Mouse (Mus musculus) gastrocnemius, postnatal 36 days (tissue): ENCODE measurements around the gene Gzmk. TPM values are rescaled to one million over a fixed set of nuclear protein-coding genes. Genes with fewer than 3 reads are reported as not detected.
A peak's percentile ranks its signal among the peaks of the same experiment; 100 is the strongest.
"Not testable (repeated sequence)": the region's sequence is repeated elsewhere in the genome, so short reads cannot be mapped to it uniquely, and the experiment has no call there.

Source experiments
- DNase-seq, 2 experiments: peaks; one replicate each; pipeline ENCODE4 v3.0.0; 2022
- intact Hi-C: fragments of 180-260 bp; cut with DNase I; formaldehyde crosslinking; loops from one replicate; pipeline ENCODE4 v1.15.1; 2025
- long read RNA-seq, 2 experiments: library from polyadenylated mRNA; stranded (forward); transcript quantifications; one replicate each; pipeline ENCODE4 v2.0.0; 2021
- total RNA-seq, 2 experiments: library from RNA; stranded (reverse); gene quantifications; 2 replicates each; pipeline ENCODE4 v1.2.3; 2021

Gene Gzmk
- total RNA-seq, result not detected
- long read RNA-seq, experiment 1, result 0 reads
- long read RNA-seq, experiment 2, result 0 reads

DNA sequence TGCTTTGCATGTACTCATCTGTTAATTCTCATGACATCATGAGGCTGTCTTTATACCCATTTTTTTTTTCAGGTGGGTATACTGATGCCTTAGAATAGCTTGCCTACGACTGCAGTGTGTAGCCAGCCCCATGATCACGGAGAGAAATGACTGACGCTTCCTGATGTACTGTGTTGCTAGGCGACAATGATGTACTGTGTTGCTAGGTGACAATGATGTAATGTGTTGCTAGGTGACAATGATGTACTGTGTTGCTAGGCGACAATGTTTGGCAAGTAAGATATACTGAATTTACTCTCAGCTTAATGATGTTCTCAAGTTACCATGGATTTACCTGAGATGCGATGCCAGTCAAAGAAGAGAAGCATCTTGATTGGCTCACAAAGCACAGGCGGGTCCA is at the start of gene Gzmk:
Gene Gzmk, minus strand, starts transcription at position 98 of the 400 bp plus-strand sequence.
- DNase-seq, result no peak
- intact Hi-C loops, result no loop called here

DNA sequence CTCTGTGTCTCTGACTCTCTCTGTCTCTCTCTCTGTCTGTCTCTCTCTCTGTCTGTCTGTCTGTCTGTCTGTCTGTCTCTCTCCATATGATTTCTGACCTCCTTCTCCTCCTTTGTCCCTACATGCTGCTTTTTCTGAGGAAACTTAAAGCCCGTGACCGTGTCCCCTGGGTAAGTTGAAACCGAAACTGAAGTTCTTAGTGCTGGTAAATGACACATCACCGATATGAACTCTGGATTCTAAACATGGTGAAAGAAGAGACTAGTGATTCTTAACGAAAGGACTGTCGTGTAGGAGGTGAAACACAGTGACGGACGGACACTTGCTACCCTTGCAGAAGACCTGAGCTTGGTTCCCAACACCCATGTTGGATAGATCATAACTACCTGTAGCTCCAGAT is 45.5 kb upstream of the Gzmk start:
- intact Hi-C loops, result loop anchor here (5.0 kb wide), 1 partner anchor 51 kb away; no protein-coding TSS in a partner anchor
- no peak for DNase-seq

DNA sequence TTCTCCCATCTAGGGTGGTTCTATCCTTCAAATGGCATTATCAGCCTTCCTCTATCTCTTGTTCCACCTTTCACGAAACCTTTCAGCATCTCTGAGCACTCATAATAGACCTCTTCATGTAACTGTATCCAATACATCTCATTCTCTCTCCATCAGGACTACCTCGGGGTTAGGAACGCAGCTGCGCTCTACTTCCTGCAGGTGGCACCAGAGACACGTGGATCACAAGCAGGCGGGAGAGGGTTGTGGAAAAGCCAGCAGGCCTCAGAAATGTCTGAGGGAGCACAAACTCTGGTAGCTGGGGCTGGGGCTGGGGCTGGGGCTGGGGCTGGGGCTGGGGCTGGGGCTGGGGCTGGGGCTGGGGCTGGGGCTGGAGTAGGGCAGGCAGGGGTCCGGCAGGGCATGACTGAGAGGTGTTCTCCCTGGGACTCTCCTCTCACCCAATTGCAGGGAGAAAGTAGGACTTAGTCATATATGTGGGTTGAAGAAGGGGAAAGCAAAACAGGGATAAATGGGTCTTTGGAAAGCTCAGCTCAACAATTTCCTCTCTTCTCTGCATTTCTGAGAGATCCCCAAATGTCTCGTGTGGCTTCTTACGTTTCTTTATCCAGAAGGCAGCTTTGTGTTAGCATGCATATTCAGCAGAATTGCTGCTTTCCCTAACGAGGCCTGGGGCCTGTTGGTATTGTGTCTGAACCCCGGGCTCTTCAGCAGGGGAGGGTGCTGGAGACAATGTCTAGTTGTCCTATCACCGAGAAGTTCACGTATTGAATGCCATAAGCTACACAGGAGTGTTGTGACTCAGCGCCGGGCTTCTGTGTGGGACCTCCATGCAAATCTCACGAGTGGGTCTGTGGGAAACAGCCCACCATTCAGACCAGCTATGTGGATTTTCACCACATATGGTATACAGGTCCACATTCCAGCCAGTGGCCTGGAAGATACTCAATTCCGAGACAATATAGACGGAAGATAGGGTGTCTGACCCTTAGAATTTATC is 44.4 kb upstream of the Gzmk start:
- intact Hi-C loops, result loop anchor here (5.0 kb wide), 3 partner anchors 52 to 402 kb away; partner anchors contain the start of gene Snx18
- peak; percentile 56 to 72 for DNase-seq

DNA sequence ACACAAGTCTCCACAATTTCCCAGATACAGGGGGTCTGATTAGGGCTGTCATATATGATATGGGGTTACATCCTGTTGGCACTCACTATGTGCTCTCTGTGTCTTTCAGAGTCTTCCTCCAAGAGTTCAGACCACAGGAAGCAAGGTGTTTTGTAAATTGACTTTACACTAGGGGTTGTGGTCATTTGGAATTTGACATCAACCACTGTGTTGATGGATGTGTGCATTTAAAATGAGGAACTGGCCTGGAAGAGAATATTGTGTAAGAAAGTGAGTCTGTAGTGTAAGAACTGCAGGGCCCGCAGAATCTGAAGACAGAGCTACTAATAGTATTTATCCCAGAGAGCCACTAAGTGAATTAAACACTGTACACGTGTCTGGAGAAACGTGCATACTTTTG is 41.5 kb upstream of the Gzmk start:
- no peak for DNase-seq
- intact Hi-C loops, result loop anchor here (5.0 kb wide), 2 partner anchors 350 to 405 kb away; partner anchors contain the start of gene Snx18

DNA sequence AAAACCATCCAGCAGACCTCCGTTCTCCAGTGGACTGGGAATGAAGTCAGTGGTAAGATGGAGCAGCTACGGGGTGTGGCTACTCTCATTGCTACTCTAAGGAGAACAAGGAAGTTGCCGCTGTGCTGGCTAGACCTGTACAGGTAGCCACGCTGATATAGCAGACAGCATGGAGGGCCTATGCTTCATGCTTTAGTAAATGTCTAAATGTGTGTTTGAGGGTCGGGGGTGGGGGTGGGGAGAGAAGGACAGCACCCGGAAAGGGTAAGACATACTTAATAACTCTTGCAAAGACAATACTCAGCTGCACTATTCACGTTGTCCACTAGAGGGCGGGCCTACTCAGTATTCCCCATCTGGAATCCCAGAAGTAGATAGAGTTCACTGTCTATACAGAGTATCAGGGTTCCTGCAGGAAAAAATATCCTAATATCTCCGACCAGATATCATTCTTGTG is 40.8 kb upstream of the Gzmk start:
- intact Hi-C loops, result loop anchor here (5.0 kb wide), 2 partner anchors 351 to 406 kb away; partner anchors contain the start of gene Snx18
- peak; percentile 33 to 65 for DNase-seq

DNA sequence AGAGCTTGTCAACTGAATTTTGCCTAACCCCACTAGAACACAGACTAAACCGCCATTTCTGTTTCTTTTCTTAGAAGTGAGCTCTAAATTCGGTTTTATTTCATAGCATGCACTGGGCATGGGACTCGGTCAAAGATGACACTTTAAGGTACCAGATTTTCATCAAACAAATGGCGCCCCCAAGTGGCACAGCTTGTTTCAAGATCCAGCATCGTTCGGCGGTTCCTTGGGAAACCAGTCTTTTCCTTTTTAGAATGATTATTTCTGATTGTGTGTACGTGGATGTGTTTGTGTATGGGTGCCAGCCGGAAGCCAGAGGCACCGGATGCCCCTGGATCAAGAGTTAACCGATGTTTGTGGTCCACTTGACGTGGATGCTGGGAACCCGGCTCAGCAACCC is 39.5 kb upstream of the Gzmk start:
- intact Hi-C loops, result loop anchor here (5.0 kb wide), 2 partner anchors 352 to 407 kb away; partner anchors contain the start of gene Snx18
- DNase-seq, result peak in 1 of 2 experiments; percentile 21

DNA sequence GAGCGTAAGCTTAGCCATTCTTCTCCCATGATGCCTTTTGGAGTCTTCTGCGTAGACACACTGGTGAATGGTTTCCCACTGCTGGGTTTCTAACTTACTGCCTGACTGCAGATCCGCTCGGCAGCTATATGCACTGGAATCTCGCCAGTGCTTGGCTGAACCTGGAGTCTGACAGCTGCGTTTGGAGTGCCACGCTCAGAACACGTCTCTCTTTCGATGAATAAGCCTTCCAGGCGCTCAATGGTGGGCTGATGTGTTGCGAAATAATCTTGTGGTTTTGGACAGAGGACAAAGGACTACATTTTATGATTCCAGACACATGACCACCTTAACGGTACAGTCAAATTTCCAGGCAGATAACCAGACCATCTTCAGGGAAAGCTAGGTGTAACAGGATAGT is 37.1 kb upstream of the Gzmk start:
- intact Hi-C loops, result loop anchor here (5.0 kb wide), 1 partner anchor 216 kb away; the partner anchor contains the start of gene Gpx8
- no peak for DNase-seq

DNA sequence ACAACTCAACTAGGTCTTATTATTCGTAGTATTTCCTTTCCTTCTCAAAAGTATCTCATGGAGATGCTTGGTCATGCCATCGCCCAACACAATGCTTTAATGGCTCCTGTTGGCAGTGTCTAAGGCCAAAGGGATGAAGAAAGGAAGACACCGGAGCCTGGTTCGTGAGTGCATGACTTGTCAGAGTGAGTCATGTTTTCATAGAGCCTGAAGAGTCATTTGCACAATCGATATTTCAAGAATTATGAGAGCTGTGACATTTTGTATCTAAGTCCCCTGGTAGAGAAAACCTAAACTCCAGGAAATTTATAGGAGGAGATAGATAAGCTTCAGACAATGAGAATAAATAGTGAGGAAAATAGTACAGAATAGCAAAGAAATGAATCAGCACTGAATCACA is 33.5 kb upstream of the Gzmk start:
- no peak for DNase-seq
- intact Hi-C loops, result no loop called here

DNA sequence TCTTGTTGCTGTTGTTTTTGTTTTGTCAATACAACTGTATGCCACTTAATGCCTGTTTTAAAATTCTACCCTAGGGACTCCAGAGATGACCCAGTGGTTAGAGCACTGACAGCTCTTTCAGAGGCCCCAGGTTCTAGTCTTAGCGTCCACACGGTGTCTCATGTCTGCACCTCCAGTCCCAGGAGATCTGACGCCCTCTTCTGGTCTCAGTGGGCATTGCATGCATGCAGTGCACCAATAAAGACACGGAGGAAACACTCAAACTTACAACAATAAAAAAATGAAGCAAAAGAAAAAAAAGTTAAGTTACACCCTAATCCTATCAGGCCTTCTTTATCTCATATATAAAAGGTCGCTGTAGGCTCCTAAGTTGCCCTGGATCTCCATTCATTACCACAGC is 31.5 kb upstream of the Gzmk start:
- intact Hi-C loops, result no loop called here
- no peak for DNase-seq

DNA sequence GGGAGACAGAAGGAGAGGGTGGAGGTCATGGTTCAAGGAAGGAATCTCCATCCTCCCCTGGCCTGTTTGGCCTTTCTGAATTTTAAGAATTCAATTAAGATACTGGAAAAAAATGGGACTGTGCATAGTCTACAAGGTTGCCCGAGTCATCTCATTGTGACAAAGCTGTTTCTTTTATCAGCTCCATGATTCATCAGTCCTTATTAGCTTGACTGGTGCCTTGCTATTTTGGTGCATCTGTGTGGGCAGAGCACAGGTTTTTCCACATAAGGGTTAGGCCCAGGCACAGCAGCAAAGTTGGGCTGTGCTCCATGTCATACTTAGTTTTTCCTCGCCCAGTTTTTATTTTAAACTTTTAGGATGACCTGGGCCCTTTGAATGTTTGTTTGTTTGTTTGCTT is 31.1 kb upstream of the Gzmk start:
- no peak for DNase-seq
- intact Hi-C loops, result no loop called here

DNA sequence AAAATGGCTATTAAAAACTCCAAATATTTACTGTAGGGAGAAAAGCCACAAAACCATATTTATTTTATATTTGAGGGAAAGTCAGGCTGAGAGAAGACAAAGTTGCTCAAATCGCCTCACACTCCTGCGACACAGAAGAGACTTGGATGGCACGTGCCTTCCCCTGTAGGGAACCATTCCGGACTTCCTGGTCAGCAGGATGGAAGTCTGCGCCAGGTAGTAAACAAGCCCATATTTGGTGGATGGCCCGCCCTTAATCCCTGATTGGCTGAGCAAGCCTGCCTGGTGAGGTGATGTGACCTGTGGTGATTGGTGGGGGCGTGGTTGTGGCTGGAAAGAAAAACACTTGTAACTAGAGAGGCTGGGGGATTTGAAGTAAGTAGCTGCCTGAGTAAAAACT is 26.9 kb upstream of the Gzmk start:
- intact Hi-C loops, DNase-seq: not testable (repeated sequence)

DNA sequence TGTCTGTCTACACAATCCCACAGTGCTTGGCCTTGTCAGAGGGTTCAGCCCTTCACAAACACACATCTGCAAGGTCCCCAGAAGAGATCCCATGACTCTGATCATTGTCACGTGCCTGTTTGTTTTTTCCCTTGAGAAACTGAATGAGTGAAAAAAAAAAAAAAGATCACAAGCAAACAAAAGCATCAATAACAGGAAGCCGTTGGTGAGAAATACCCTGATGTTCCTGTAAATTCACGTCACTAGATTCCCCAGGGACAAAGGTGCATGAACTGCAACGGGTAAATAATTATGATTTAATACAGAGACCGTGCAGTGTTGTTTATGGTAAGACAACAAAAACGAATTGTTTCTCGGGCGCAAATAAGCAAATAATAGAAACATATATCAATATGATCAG is 19.3 kb upstream of the Gzmk start:
- intact Hi-C loops, result no loop called here
- DNase-seq, result no peak

DNA sequence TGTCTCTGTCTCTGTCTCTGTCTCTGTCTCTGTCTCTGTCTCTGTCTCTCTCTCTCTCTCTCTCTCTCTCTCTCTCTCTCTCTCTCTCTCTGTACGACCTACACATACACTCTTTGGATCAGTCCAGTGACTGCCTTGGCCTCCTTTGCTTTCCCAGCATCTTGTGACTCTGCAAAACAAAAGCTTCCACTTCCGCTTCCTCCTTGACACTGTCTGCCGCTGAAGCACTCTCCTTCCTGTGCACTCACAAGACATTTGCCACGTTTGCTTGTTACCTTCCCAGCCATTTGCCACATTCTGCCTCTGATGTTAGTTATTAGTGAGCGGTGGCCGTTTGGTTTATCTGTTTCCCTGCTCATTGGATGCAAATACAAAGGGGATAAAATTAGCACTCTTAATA is 16.4 kb upstream of the Gzmk start:
- intact Hi-C loops, result no loop called here
- DNase-seq, result no peak

DNA sequence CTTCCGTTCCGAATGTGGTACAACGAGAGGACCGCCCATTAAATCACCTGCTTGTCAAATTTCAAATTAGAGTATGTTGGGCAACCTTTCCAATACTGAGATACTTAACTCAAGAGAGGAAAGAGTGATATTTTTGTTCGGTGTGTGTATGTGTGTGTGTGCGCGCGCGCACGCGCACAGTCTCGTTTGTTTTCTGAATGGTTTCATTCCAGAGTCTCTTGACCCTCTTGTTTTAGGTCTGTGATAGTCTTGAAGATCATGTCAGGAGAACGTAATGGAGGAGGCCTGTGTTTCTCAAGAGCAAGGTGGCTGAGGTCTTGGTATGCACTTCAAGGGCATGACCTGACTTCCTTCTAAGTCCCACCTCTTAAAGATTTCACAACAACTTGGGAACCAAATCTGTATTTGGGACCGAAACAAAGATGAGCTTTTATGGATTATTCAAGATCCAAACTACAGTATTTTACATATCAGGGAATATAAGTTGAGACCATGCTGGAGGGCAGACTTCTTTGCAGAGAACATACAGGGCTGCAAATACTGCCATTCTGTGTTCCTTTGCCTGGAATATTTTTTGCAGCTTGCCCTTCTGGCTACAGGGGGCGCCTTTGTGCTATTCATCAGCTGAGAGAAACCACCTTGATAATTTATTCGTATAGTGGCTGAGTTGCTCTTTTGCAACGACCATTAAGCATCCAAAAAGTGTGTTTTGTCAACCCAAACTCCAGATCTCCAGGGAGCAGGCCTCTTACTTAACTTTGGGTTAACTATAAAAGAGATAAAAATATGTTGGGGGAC is 2.2 kb upstream of the Gzmk start:
- intact Hi-C loops, result no loop called here
- DNase-seq, result no peak

DNA sequence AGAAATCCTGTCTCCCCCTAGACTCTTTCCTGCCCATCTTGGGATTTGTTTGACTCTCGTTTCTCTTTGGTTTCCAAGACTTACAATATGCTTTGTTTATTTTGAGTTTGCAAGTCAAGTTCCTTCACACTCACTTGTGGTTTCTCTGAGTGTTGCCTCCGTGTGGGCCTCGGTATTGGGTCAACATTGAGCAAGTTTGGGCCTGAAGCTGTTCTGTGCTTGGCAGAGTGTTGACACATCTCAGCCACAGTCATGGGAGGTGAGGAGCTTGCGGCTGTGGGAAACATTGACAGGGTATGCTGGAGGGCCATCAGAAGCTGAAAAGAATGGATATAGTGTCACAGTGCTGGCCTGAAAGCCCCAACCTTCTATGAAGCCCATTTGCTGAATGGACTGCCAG is 1.4 kb upstream of the Gzmk start:
- no peak for DNase-seq
- intact Hi-C loops, result no loop called here

DNA sequence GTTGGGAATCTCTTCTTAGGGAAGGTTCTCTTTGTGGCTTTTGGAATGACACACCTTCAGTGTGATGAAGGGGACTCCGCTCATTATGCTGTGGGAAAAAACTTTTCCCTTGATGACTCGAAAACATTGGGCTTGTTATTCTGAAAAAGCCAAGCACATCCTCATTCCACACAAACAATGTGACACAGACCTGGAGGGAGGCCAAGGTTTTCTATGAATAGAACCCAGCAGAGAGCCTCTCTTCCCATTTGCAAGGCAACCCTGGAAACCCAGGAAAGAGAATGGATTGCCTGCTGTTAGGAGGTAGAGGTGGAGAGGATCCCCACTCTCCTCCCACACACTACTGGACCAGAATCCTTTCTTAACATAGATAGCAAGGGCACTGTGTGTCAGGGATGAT is 1.6 kb downstream of the Gzmk start:
- intact Hi-C loops, result no loop called here
- DNase-seq, result peak in 1 of 2 experiments; percentile 12

DNA sequence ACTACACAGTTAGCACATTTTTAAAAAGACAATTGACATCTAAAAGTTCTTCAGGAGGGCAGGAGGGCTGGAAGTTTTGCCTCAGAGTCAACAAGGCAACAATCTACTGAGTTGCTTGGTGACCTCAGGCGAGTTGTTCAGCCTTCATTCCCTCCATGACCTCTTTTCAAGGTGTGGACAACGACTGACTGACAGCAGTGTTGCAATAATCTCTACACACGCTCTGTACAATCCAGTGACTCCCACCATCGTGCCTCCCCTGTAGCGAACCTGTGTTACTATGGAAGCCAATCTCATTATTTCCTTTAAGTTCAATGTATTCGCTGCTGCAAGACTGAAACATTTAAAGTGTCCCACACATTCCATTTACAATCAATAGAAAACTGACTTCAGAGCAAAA is 3.9 kb downstream of the Gzmk start:
- no peak for DNase-seq
- intact Hi-C loops, result no loop called here

DNA sequence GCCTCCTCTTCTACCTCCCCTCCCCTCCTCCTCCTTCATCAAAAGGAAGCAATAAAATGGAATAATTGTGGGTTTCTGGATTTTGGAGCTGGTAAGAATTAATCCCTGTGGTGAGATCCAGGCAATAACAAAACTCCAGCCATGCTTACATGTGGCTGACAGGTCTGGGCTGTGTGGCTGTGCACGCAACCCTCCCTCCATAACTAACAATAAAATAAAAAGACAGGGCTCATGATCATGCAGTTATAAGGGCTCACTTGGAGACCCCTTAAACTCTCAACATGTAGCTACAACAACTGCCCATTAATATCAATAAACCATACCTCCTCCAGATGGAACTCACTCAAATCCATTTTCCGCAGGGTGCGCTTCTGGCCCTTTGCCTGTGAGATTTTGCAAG is 11.8 kb downstream of the Gzmk start:
- intact Hi-C loops, result no loop called here
- DNase-seq, result no peak

DNA sequence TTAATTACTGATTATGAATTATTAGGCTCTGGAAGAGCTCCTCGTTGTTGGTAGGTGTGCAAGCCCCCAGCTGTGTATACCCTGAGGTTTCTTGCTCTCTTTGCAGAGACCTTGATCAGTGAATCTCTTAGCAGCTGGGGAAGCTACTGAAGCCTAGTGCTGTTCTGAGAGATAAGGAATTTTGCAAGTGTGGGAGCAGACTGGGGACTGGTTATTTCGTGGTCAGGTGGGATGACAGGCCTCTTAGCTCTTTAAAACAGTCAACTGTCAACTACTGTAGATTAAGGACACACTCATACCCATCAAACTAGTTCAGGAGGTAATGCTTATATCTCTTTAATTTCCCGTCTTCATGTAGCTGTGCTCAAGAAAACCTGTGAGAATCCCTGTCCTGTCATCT is 13.3 kb downstream of the Gzmk start:
- intact Hi-C loops, result no loop called here

DNA sequence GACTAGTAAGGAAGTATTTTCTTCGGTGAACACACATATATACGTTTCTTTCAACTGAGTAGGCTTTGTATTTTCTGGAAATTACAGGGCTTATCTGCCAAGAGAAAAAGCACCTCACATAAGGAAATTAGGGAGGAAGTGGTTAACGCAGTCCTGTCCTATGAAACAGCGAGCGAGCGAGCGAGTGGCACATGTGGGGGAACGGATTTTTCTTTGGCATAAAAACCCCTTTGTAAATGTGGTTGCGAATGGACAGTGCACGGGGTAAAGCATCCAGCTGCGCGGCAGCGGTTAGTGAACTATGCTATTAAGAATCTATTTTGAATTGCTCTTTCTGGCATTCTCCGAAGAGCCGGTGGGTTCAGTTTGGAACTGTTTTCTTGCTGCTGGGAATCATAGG is 14.4 kb downstream of the Gzmk start:
- intact Hi-C loops, result no loop called here
- no peak for DNase-seq

More for the DNA sequence above, 13.3 kb downstream of the Gzmk start:
- no peak for DNase-seq

DNA sequence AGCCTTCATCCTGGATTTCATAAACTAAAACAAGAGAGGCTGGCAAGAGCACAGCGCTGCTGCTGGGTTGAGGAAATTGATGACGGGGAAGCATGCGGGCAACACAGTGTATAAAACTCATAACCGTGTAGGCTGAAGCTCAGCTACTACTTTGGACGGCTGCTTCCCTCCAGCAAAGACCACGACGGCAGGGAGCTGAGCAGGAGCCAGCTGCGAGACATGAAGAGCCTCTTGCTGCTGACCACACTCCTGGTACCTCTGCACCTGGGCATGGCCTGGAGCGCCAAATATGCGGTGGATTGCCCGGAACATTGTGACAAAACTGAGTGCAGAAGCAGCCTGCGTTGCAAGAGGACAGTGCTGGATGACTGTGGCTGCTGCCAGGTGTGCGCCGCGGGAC is 16.1 kb downstream of the Gzmk start, which contains the start of gene Esm1:
Gene Esm1, plus strand, starts transcription at position 36 of the 400 bp plus-strand sequence.
- no peak for DNase-seq
- intact Hi-C loops, result no loop called here
